Mouse (Mus musculus): ENCODE measurements around the gene Kbtbd2. TPM values are rescaled to one million over a fixed set of nuclear protein-coding genes. Genes with fewer than 3 reads are reported as not detected.

Kbtbd2 gene
- polyA plus RNA-seq, 1 experiment from 2014 or later, result 10.8 TPM

DNA sequence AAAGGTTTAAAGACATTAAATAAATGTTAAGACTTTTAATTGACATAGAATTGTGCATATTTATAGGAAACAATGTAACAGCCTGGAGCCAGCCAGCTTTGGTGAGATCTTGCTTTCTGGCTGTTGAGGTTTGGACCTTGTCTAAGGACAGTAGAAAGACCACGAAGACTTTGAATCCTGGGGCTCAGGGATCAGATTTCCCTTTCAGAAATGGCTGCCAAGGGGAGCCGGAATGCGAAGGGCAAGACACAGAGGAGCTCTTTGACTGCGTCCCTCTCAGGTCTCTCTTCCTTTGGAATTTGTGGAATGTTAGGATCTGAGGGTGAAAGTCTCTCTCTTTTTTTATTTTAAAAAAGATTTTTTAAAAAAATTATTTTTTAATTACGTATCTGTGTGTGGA is 37.2 kb upstream of the Kbtbd2 start:
- Histone ChIP-seq H3K36me3 (ENCODE audit: control insufficient read depth, insufficient read depth, low read length) (0 out of 2 replicates have a peak, but pooled peaks cover 3% of the 10 kb centered on the region), H3K27ac (replicated peaks) (no peak overlapping the region), H3K4me3 (ENCODE audit: low read depth, low read length) (no peak overlapping the region), H3K9me3 (ENCODE audit: control insufficient read depth, low read length) (no peaks in the 10 kb centered on the region), H3K27me3 (ENCODE audit: control insufficient read depth, insufficient read depth, low read length) (no peaks in the 10 kb centered on the region), H3K4me2 (replicated peaks; ENCODE audit: low read depth) (no peak overlapping the region), H3K9ac (ENCODE audit: low read length) (no peak overlapping the region), H3K4me1 (replicated peaks; ENCODE audit: control insufficient read depth, insufficient read depth) (0 out of 2 replicates have a peak, but pooled peaks cover 2% of the 10 kb centered on the region)
- ATAC-seq (ENCODE audit: low FRiP score, low TSS enrichment) (no peak), DNase-seq (ENCODE audit: low spot score) (no peak)
- WGBS, result 71% methylated on average over 5 of the region's 5 CpGs
- TF ChIP-seq EP300 (optimal IDR thresholded peaks at IDR 0.05), result no peak
- no peak for TF ChIP-seq CTCF (IDR thresholded peaks at IDR 0.05; ENCODE audit: low read depth)

DNA sequence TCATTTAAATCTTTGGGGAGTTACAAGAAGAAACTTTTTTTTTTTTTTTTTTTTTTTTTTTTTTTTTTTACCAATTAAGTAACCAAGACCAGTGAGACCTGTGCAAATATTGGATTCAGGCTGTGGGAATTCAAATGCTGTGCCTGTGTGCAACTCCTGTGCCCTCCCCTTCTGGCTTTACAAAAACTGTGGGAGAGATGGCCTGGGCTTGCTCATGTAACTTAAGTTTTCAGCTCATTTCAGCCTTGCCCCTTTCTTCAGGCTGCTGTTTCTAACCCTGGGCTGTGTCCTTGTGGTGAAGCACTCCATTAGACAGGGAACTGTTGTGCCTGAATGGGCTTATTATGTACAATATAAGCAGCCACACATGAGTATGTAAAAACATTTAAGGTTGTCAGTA is 35.2 kb upstream of the Kbtbd2 start:
- no peak overlapping the region for H3K27ac ChIP-seq (replicated peaks)
- 0 out of 2 replicates have a peak, but pooled peaks cover 3% of the 10 kb centered on the region for H3K36me3 ChIP-seq (ENCODE audit: control insufficient read depth, insufficient read depth, low read length)
- DNase-seq (ENCODE audit: low spot score) (no peak), ATAC-seq (ENCODE audit: low FRiP score, low TSS enrichment) (no peak)
- no peaks in the 10 kb centered on the region for H3K9me3 ChIP-seq (ENCODE audit: control insufficient read depth, low read length)
- no peaks in the 10 kb centered on the region for H3K27me3 ChIP-seq (ENCODE audit: control insufficient read depth, insufficient read depth, low read length)
- peak overlapping the region; percentile 70 for H3K4me2 ChIP-seq (replicated peaks; ENCODE audit: low read depth)
- 0 out of 2 replicates have a peak, but pooled peaks cover 2% of the 10 kb centered on the region for H3K4me1 ChIP-seq (replicated peaks; ENCODE audit: control insufficient read depth, insufficient read depth)
- TF ChIP-seq CTCF (IDR thresholded peaks at IDR 0.05; ENCODE audit: low read depth), result no peak
- TF ChIP-seq EP300 (optimal IDR thresholded peaks at IDR 0.05), result no peak
- peak overlapping the region; percentile 75 for H3K4me3 ChIP-seq (ENCODE audit: low read depth, low read length)
- H3K9ac ChIP-seq (ENCODE audit: low read length), result no peak overlapping the region; the same call in 1 of the 2 replicates

DNA sequence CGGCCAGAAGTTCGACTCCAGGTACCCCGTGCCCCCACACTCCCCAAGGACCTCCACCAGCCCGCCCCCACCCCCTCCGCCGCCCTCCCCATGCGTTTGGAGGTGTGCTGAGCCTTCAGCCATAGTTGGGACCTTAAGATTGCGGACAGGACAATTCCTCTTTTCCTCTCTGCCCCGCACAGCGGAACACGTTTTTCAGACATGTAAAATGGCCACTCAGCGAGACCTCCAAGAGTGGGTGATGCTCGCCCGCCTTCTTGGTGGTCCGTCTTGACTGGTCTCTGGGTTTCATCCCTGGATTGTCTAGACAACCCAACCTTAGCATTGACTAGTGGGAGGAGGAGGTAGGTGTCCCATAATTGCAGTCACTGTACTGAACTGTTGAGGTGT is 34.8 kb upstream of the Kbtbd2 start:
- H3K4me2 ChIP-seq (replicated peaks; ENCODE audit: low read depth), result peak overlapping the region; percentile 70
- 2% methylated on average over 15 of the region's 15 CpGs for WGBS
- peak overlapping the region; percentile 87 for H3K9ac ChIP-seq (ENCODE audit: low read length)
- no peak for TF ChIP-seq EP300 (optimal IDR thresholded peaks at IDR 0.05)
- TF ChIP-seq CTCF (IDR thresholded peaks at IDR 0.05; ENCODE audit: low read depth), result no peak
- no peaks in the 10 kb centered on the region for H3K9me3 ChIP-seq (ENCODE audit: control insufficient read depth, low read length)
- 0 out of 2 replicates have a peak, but pooled peaks cover 2% of the 10 kb centered on the region for H3K4me1 ChIP-seq (replicated peaks; ENCODE audit: control insufficient read depth, insufficient read depth)
- ATAC-seq (ENCODE audit: low FRiP score, low TSS enrichment), result peak; percentile 43
- peak overlapping the region; percentile 75 for H3K4me3 ChIP-seq (ENCODE audit: low read depth, low read length)
- no peak for DNase-seq (ENCODE audit: low spot score)
- H3K27ac ChIP-seq (replicated peaks), result peak overlapping the region; percentile 91
- H3K27me3 ChIP-seq (ENCODE audit: control insufficient read depth, insufficient read depth, low read length), result no peaks in the 10 kb centered on the region
- H3K36me3 ChIP-seq (ENCODE audit: control insufficient read depth, insufficient read depth, low read length), result 0 out of 2 replicates have a peak, but pooled peaks cover 3% of the 10 kb centered on the region

DNA sequence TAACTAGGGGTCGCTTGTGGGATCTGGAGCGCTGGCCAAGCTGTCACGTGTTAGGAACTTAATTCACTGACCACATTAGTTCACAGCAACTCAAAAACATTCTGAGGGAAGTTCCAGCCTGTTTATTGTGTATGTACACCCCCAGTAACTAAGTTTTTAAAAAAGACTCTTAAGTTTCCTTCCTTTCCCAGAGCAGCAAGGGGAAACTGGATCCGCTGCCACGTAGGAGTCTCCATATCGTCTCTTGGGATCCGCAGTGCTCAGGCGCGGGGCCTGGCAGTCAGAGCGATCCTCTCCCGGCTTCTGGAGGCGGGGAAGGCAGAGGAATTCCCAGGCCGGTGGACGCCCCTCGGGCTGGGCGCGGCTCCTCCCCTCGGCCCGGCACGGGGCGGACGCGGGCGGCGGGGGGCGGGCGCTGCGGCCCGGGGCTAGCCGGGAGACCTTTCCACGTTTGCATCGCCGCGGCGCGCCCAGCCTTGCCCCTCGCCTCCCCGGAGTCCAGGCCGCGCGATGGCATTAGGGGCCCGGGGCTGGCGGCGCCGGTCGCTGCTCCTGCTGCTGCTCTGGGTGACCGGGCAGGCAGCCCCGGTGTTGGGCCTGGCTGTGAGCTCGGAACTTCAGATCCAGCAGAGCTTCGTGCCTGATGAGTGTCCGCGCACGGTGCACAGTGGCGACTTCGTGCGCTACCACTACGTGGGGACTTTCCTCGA is 34.2 kb upstream of the Kbtbd2 start, which contains the start of gene Fkbp9:
Fkbp9 (plus strand) TSS at position 363 of the 710 bp plus-strand sequence.
- DNase-seq (ENCODE audit: low spot score) (peak; percentile 89), ATAC-seq (ENCODE audit: low FRiP score, low TSS enrichment) (peak; percentile 97)
- 0 out of 2 replicates have a peak, but pooled peaks cover 2% of the 10 kb centered on the region for H3K36me3 ChIP-seq (ENCODE audit: control insufficient read depth, insufficient read depth, low read length)
- peak within 1 kb of the TSS; percentile 70 for H3K4me2 ChIP-seq (replicated peaks; ENCODE audit: low read depth)
- 0 out of 2 replicates have a peak, but pooled peaks cover 2% of the 10 kb centered on the region for H3K4me1 ChIP-seq (replicated peaks; ENCODE audit: control insufficient read depth, insufficient read depth)
- H3K9ac ChIP-seq (ENCODE audit: low read length), result peak within 1 kb of the TSS; percentile 87
- TF ChIP-seq CTCF (IDR thresholded peaks at IDR 0.05; ENCODE audit: low read depth) (no peak), EP300 (optimal IDR thresholded peaks at IDR 0.05) (no peak)
- peak within 1 kb of the TSS; percentile 75 for H3K4me3 ChIP-seq (ENCODE audit: low read depth, low read length)
- under 1% methylated on average over 58 of the region's 58 CpGs for WGBS
- no peaks in the 10 kb centered on the region for H3K9me3 ChIP-seq (ENCODE audit: control insufficient read depth, low read length)
- H3K27me3 ChIP-seq (ENCODE audit: control insufficient read depth, insufficient read depth, low read length), result no peaks in the 10 kb centered on the region
- H3K27ac ChIP-seq (replicated peaks), result peak within 1 kb of the TSS; percentile 91

DNA sequence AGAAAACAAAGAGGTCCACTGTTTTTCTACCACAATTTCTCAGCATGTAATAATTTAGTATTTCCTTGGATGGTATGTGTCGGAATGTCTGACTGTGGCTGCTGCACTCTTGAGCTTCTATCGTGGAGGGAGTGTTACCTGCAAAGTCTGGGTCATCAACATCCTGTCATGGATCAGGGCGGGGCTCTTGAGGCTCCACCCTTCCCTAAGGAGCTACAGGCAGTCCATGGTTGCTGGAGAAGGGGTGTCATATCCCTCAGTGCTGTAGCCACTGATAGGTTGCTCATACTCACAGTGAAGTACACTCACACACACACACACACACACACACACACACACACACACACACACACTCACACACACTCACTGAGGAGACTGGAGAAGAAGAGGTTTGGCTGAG is 28.0 kb upstream of the Kbtbd2 start:
- no peaks in the 10 kb centered on the region for H3K27me3 ChIP-seq (ENCODE audit: control insufficient read depth, insufficient read depth, low read length)
- no peak for ATAC-seq (ENCODE audit: low FRiP score, low TSS enrichment)

DNA sequence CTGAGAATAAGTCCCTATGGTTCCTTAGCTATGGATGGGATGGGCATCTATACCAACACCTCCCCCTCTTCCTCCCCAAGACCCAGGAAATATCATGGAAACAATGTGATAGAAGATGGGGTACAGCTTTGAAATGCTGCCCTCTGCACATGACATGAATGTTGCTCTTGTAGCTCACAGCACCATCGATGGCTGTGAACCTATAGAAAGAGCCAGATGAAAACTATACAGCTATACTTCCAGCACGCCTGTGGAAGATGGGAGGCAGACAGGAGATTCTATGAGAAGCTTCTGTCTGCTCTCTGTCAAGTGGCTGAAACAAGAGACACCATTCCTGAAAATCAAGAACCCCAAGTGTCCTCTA is 21.5 kb upstream of the Kbtbd2 start:
- Histone ChIP-seq H3K4me1 (replicated peaks; ENCODE audit: control insufficient read depth, insufficient read depth) (no peaks in the 10 kb centered on the region), H3K4me3 (ENCODE audit: low read depth, low read length) (no peak overlapping the region), H3K9me3 (ENCODE audit: control insufficient read depth, low read length) (no peaks in the 10 kb centered on the region), H3K27ac (replicated peaks) (no peak overlapping the region), H3K27me3 (ENCODE audit: control insufficient read depth, insufficient read depth, low read length) (no peaks in the 10 kb centered on the region), H3K4me2 (replicated peaks; ENCODE audit: low read depth) (no peak overlapping the region), H3K9ac (ENCODE audit: low read length) (no peak overlapping the region), H3K36me3 (ENCODE audit: control insufficient read depth, insufficient read depth, low read length) (no peaks in the 10 kb centered on the region)
- ATAC-seq (ENCODE audit: low FRiP score, low TSS enrichment), result no peak
- no peak for TF ChIP-seq EP300 (optimal IDR thresholded peaks at IDR 0.05)
- TF ChIP-seq CTCF (IDR thresholded peaks at IDR 0.05; ENCODE audit: low read depth), result no peak
- WGBS, result 80% methylated on average over 2 of the region's 2 CpGs
- no peak for DNase-seq (ENCODE audit: low spot score)

More for the DNA sequence above, 28.0 kb upstream of the Kbtbd2 start:
- H3K9ac ChIP-seq (ENCODE audit: low read length), result no peak overlapping the region
- DNase-seq (ENCODE audit: low spot score), result no peak
- H3K4me2 ChIP-seq (replicated peaks; ENCODE audit: low read depth), result no peak overlapping the region
- TF ChIP-seq CTCF (IDR thresholded peaks at IDR 0.05; ENCODE audit: low read depth), result no peak
- TF ChIP-seq EP300 (optimal IDR thresholded peaks at IDR 0.05), result no peak
- H3K4me1 ChIP-seq (replicated peaks; ENCODE audit: control insufficient read depth, insufficient read depth), result no peaks in the 10 kb centered on the region
- H3K36me3 ChIP-seq (ENCODE audit: control insufficient read depth, insufficient read depth, low read length), result no peaks in the 10 kb centered on the region
- no peaks in the 10 kb centered on the region for H3K9me3 ChIP-seq (ENCODE audit: control insufficient read depth, low read length)
- WGBS, result 44% methylated on average over 3 of the region's 3 CpGs
- no peak overlapping the region for H3K4me3 ChIP-seq (ENCODE audit: low read depth, low read length)
- H3K27ac ChIP-seq (replicated peaks), result no peak overlapping the region

All from stomach, postnatal 0 days (tissue).